Mouse (Mus musculus) ES-Bruce4 (cell line): ENCODE measurements at regions not wholly inside any gene's neighbourhood (a gene's known extent, or its start where the extent isn't known, plus 50 kb on each side); places are given as distances from the start of the nearest gene placed in this dataset.
"Not testable (repeated sequence)": the region's sequence is repeated elsewhere in the genome, so short reads cannot be mapped to it uniquely, and the experiment has no call there.

Experiments
- H3K27ac ChIP-seq: 2 replicates; pipeline ENCODE4 v1.5.1; 2012; ENCODE audit warnings: low read length, inconsistent platforms; ENCODE audit not compliant: insufficient read depth
- H3K27me3 ChIP-seq: 2 replicates; pipeline ENCODE4 v1.6.1; 2012; ENCODE audit warnings: mild to moderate bottlenecking, low read length, inconsistent platforms; ENCODE audit not compliant: control insufficient read depth, poor library complexity, insufficient read depth, severe bottlenecking
- H3K36me3 ChIP-seq: 2 replicates; pipeline ENCODE4 v1.6.1; 2012; ENCODE audit warnings: inconsistent platforms, mild to moderate bottlenecking, low read length, moderate library complexity; ENCODE audit not compliant: control insufficient read depth, poor library complexity, insufficient read depth, severe bottlenecking
- H3K4me1 ChIP-seq: one replicate; pipeline ENCODE4 v1.8.1; 2011; ENCODE audit warnings: low read length; ENCODE audit not compliant: control insufficient read depth, insufficient read depth
- H3K4me3 ChIP-seq: 2 replicates; pipeline ENCODE4 v1.5.1; 2011; ENCODE audit warnings: low read depth, mild to moderate bottlenecking, low read length
- H3K9ac ChIP-seq: 2 replicates; pipeline ENCODE4 v1.6.1; 2012; ENCODE audit warnings: low read depth, mild to moderate bottlenecking, inconsistent platforms; ENCODE audit not compliant: poor library complexity, severe bottlenecking
- H3K9me3 ChIP-seq: replicated peaks from 2 replicates; pipeline ENCODE4 v1.6.1; 2012; ENCODE audit warnings: mild to moderate bottlenecking, low read length, inconsistent platforms; ENCODE audit not compliant: control insufficient read depth, poor library complexity, insufficient read depth, severe bottlenecking
- CTCF ChIP-seq: IDR thresholded peaks from one replicate; pipeline ENCODE4 v1.8.1; 2011; ENCODE audit warnings: low read depth, low read length
- EP300 ChIP-seq: IDR thresholded peaks from 2 replicates; pipeline ENCODE4 v1.6.1; 2011; ENCODE audit warnings: low read depth, low read length; ENCODE audit not compliant: insufficient read depth
- POLR2A ChIP-seq: IDR thresholded peaks from one replicate; pipeline ENCODE4 v1.8.1; 2011; ENCODE audit warnings: low read length; ENCODE audit not compliant: insufficient read depth

- TF ChIP-seq EP300 (no peak), POLR2A (no peak), CTCF (no peak)
- Histone ChIP-seq H3K27ac (no peak overlapping the region), H3K9me3 (no peaks in the 10 kb centered on the region), H3K27me3 (no peaks in the 10 kb centered on the region), H3K36me3 (no peaks in the 10 kb centered on the region), H3K9ac (no peak overlapping the region), H3K4me3 (no peak overlapping the region), H3K4me1 (no peaks in the 10 kb centered on the region)
Observed at GRCm38 (mm10) chr7:39729723-39730122, 212.2 kb downstream of the Zfp619 start.

- TF ChIP-seq EP300 (no peak), POLR2A (no peak), CTCF (no peak)
- no peaks in the 10 kb centered on the region for H3K36me3 ChIP-seq
- no peak overlapping the region for H3K4me3 ChIP-seq
- H3K4me1 ChIP-seq: no peaks in the 10 kb centered on the region
- H3K9me3 ChIP-seq: no peaks in the 10 kb centered on the region
- no peak overlapping the region for H3K27ac ChIP-seq
- H3K27me3 ChIP-seq: no peaks in the 10 kb centered on the region
- H3K9ac ChIP-seq: no peak overlapping the region
Observed at GRCm38 (mm10) chr7:39732790-39733189, 215.2 kb downstream of the Zfp619 start.

- not testable (repeated sequence) for H3K27me3 ChIP-seq, H3K4me1 ChIP-seq, H3K4me3 ChIP-seq, H3K36me3 ChIP-seq, H3K27ac ChIP-seq, H3K9ac ChIP-seq
- H3K9me3 ChIP-seq: peaks cover 18% of the 10 kb centered on the region
Observed at GRCm38 (mm10) chr7:39748395-39748794, 230.8 kb downstream of the Zfp619 start.

GRCm38 (mm10) chr7:39750448-39750847 is 232.9 kb downstream of the Zfp619 start:
- TF ChIP-seq EP300: no peak
- H3K9ac ChIP-seq: no peak overlapping the region
- H3K27ac ChIP-seq: no peak overlapping the region
- H3K4me3 ChIP-seq: no peak overlapping the region
- H3K4me1 ChIP-seq: no peaks in the 10 kb centered on the region
- H3K9me3 ChIP-seq: peaks cover 18% of the 10 kb centered on the region
- no peaks in the 10 kb centered on the region for H3K27me3 ChIP-seq
- H3K36me3 ChIP-seq: no peaks in the 10 kb centered on the region

- Histone ChIP-seq H3K27ac (no peak overlapping the region), H3K27me3 (no peaks in the 10 kb centered on the region), H3K4me1 (no peaks in the 10 kb centered on the region), H3K36me3 (no peaks in the 10 kb centered on the region), H3K9me3 (no peaks in the 10 kb centered on the region; the same call in 1 of the 2 replicates), H3K4me3 (no peak overlapping the region), H3K9ac (no peak overlapping the region)
- no peak for TF ChIP-seq CTCF
- TF ChIP-seq EP300: no peak
- no peak for TF ChIP-seq POLR2A
Observed at GRCm38 (mm10) chr7:39764366-39764765, 246.8 kb downstream of the Zfp619 start.

- Histone ChIP-seq H3K4me3 (no peak overlapping the region), H3K9ac (no peak overlapping the region), H3K27me3 (no peaks in the 10 kb centered on the region), H3K4me1 (no peaks in the 10 kb centered on the region), H3K9me3 (no peaks in the 10 kb centered on the region; the same call in 1 of the 2 replicates), H3K27ac (no peak overlapping the region), H3K36me3 (no peaks in the 10 kb centered on the region)
- no peak for TF ChIP-seq EP300
- TF ChIP-seq CTCF: no peak
- TF ChIP-seq POLR2A: no peak
Observed at GRCm38 (mm10) chr7:39765094-39765493, 247.5 kb downstream of the Zfp619 start.

GRCm38 (mm10) chr7:39773291-39773690 is 255.7 kb downstream of the Zfp619 start:
- H3K4me3 ChIP-seq: no peak overlapping the region
- no peaks in the 10 kb centered on the region for H3K27me3 ChIP-seq
- no peaks in the 10 kb centered on the region for H3K4me1 ChIP-seq
- TF ChIP-seq POLR2A (no peak), CTCF (no peak), EP300 (no peak)
- peaks cover 7% of the 10 kb centered on the region for H3K9me3 ChIP-seq
- no peaks in the 10 kb centered on the region for H3K36me3 ChIP-seq
- no peak overlapping the region for H3K27ac ChIP-seq
- no peak overlapping the region for H3K9ac ChIP-seq
